Mouse (Mus musculus): ENCODE results near the gene Abca6.

Abca6 gene

GRCm38 (mm10) chr11:110251534-110251933 is at the start of gene Abca6:
Abca6 (minus strand) TSS chr11:110251776.
- peak; percentile 9 for DNase-seq

- no peak for DNase-seq
These were observed 46.4 kb upstream of the Abca6 start for GRCm38 (mm10) chr11:110297917-110298533.

- no peak for DNase-seq
These were observed 39.0 kb upstream of the Abca6 start for GRCm38 (mm10) chr11:110290586-110290985.

- no peak for DNase-seq
These were observed 36.8 kb upstream of the Abca6 start for GRCm38 (mm10) chr11:110288423-110288822.

GRCm38 (mm10) chr11:110287694-110288093 is 36.1 kb upstream of the Abca6 start:
- no peak for DNase-seq

- no peak for DNase-seq
These were observed 34.8 kb upstream of the Abca6 start for GRCm38 (mm10) chr11:110286331-110286730.

- no peak for DNase-seq
These were observed 33.3 kb upstream of the Abca6 start for GRCm38 (mm10) chr11:110284849-110285248.

- no peak for DNase-seq
These were observed 32.7 kb upstream of the Abca6 start for GRCm38 (mm10) chr11:110284185-110284787.

GRCm38 (mm10) chr11:110274794-110275193 is 23.2 kb upstream of the Abca6 start:
- no peak for DNase-seq

GRCm38 (mm10) chr11:110271745-110272144 is 20.2 kb upstream of the Abca6 start:
- peak; percentile 48 for DNase-seq

- DNase-seq, result peak; percentile 87
These were observed 16.8 kb upstream of the Abca6 start for GRCm38 (mm10) chr11:110268244-110268844.

- no peak for DNase-seq
These were observed 15.7 kb upstream of the Abca6 start for GRCm38 (mm10) chr11:110267232-110267631.

GRCm38 (mm10) chr11:110266757-110267156 is 15.2 kb upstream of the Abca6 start:
- DNase-seq, result no peak

- no peak for DNase-seq
These were observed 10.3 kb upstream of the Abca6 start for GRCm38 (mm10) chr11:110261867-110262266.

GRCm38 (mm10) chr11:110257911-110258310 is 6.3 kb upstream of the Abca6 start:
- no peak for DNase-seq

GRCm38 (mm10) chr11:110257061-110257460 is 5.5 kb upstream of the Abca6 start:
- no peak for DNase-seq

- no peak for DNase-seq
These were observed 680 bp upstream of the Abca6 start for GRCm38 (mm10) chr11:110252256-110252655.

GRCm38 (mm10) chr11:110244730-110245129 is 6.8 kb downstream of the Abca6 start:
- no peak for DNase-seq

GRCm38 (mm10) chr11:110237466-110237865 is 14.1 kb downstream of the Abca6 start:
- DNase-seq, result no peak

- DNase-seq, result no peak
These were observed 18.6 kb downstream of the Abca6 start for GRCm38 (mm10) chr11:110232975-110233374.

- DNase-seq, result no peak
These were observed 34.5 kb downstream of the Abca6 start for GRCm38 (mm10) chr11:110217118-110217517.

- no peak for DNase-seq
These were observed 47.6 kb downstream of the Abca6 start for GRCm38 (mm10) chr11:110203930-110204329.

- DNase-seq, result no peak
These were observed 52.7 kb downstream of the Abca6 start for GRCm38 (mm10) chr11:110198882-110199281.

GRCm38 (mm10) chr11:110196561-110197306 is 54.8 kb downstream of the Abca6 start:
- no peak for DNase-seq

Measured in thymus, postnatal 25 days (tissue).